Mouse (Mus musculus) thymus, adult 18-20 months (tissue): Measurements from ENCODE around the gene Olfr544.
A peak's percentile ranks its signal among the peaks of the same experiment; 100 is the strongest.

Experiments used
- DNase-seq, 2 experiments: peaks; one replicate each; pipeline ENCODE4 v3.0.0; 2022; ENCODE audit warnings: mixed read lengths in 2 of 2

Olfr544 gene

GRCm38 (mm10) chr7:102476601-102477000 lies 11.5 kb downstream of the Olfr544 start:
- DNase-seq, result no peak

DNA sequence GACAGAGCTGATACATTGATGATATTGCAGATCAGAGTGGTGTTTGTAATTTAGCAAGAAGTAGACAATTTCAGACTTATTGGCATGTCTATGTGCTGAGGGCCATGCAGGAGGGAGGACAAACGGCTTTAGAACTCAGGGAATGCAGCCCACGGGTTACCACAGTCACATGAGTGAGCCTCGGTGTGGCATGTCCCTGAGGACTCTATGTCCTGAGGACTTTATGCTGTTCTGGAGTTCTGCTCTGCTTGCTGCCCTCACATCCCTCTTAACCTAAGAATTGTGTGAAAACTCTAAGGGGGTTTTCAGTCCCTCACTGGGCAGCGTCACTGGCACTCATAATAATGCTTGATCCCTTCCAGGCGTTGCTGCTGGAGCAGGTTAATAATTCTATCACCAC lies 15.4 kb downstream of the Olfr544 start:
- DNase-seq, result no peak

- no peak for DNase-seq
These were observed 20.5 kb downstream of the Olfr544 start for GRCm38 (mm10) chr7:102467566-102467965.

- no peak for DNase-seq
These were observed 29.3 kb downstream of the Olfr544 start for GRCm38 (mm10) chr7:102458618-102459380.

- DNase-seq, result no peak
These were observed 41.7 kb downstream of the Olfr544 start for GRCm38 (mm10) chr7:102446438-102446837.

GRCm38 (mm10) chr7:102444301-102444700 lies 43.8 kb downstream of the Olfr544 start:
- DNase-seq, result no peak

DNA sequence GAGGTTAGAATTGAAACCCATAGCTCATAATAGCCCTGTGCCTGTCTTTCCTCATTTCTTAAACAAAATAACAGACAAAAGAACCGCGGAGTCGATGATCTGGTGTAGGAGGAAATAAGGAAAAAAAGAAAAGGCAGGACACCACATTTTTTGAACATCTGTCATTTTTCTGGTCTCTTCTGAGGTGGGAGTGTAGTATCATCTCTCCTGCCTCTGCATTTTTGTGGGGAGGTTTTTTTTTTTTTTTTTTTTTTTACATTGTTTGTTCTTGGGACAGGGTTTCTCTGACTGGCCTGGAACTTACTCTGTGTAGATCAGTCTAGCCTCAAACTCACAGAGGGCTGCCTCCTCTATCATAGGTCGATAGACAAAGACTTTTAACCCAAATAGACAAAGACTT lies 45.7 kb downstream of the Olfr544 start:
- no peak for DNase-seq

DNA sequence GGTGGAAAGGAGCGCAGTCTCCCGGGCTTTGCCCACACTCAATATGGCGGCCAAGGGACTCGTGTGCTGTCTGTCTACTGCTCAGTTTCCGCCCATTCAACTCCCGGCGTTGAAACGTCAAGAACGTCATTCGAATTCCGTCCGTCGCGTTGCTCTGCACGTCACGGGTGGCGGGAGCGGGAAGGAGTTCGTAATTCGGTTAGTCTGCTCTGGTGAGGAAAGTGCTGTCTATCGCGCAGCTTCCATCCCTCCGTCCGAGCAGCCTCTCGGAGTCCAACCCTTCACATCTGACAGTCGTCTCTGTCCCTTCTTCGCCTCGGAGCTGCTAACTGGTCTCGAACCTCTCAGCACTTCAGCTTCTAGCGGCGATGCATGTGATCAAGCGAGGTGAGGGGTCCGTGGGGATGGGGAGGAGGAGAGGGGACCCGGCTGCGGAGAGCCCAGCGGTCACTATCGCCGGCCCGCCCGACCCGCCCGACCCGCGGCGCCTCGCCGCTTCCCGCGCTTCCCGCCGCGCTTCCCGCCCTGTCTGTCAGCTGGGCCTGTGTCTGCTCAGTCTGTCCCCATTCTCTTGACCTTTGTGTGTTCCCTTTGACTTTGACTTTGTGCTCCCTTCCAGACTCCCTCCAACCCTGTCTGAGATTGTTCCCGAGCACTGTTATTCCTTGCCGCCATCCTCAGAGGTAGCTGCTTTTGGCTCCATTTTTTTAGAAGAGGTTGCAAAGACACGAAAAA lies 46.3 kb downstream of the Olfr544 start, which contains the start of gene Rrm1:
Gene Rrm1, plus strand, starts transcription at position 39 of the 735 bp plus-strand sequence.
- DNase-seq, result peak; percentile 87 to 94

- DNase-seq, result no peak
These were observed 47.1 kb downstream of the Olfr544 start for GRCm38 (mm10) chr7:102440822-102441656.

GRCm38 (mm10) chr7:102434344-102434743 lies 53.8 kb downstream of the Olfr544 start:
- no peak for DNase-seq
